Mouse (Mus musculus): ENCODE results near the gene Krt18. TPM values are rescaled to one million over a fixed set of nuclear protein-coding genes. Genes with fewer than 3 reads are reported as not detected.
"Not testable (repeated sequence)": the region's sequence is repeated elsewhere in the genome, so short reads cannot be mapped to it uniquely, and the experiment has no call there.

The Krt18 gene
- 1 to 10 TPM in 2 of 3 experiments, under 1 TPM in 1; 0.41 to 1.2 (median 1.2) TPM for polyA plus RNA-seq (2017; shearing (Covaris generic))

GRCm38 (mm10) chr15:102028040-102028439 lies at the start of gene Krt18:
TSS of gene Krt18 (plus strand) at chr15:102028180.
- ATAC-seq: no peak

- ATAC-seq: no peak
These were observed 47.1 kb upstream of the Krt18 start for GRCm38 (mm10) chr15:101980849-101981248.

GRCm38 (mm10) chr15:101983315-101983948 lies 44.5 kb upstream of the Krt18 start:
- no peak for ATAC-seq

- ATAC-seq: peak; percentile 83
These were observed 43.9 kb upstream of the Krt18 start for GRCm38 (mm10) chr15:101983949-101984601.

GRCm38 (mm10) chr15:101984746-101985145 lies 43.2 kb upstream of the Krt18 start:
- ATAC-seq: no peak

- ATAC-seq: no peak
These were observed 39.9 kb upstream of the Krt18 start for GRCm38 (mm10) chr15:101988119-101988518.

- no peak for ATAC-seq
These were observed 39.3 kb upstream of the Krt18 start for GRCm38 (mm10) chr15:101988714-101989113.

GRCm38 (mm10) chr15:101990946-101991345 lies 37.0 kb upstream of the Krt18 start:
- ATAC-seq: no peak

- no peak for ATAC-seq
These were observed 33.6 kb upstream of the Krt18 start for GRCm38 (mm10) chr15:101994365-101994764.

- ATAC-seq: no peak
These were observed 32.3 kb upstream of the Krt18 start for GRCm38 (mm10) chr15:101995484-101996236.

GRCm38 (mm10) chr15:101996450-101997078 lies 31.4 kb upstream of the Krt18 start:
- not testable (repeated sequence) for ATAC-seq

GRCm38 (mm10) chr15:101999156-101999555 lies 28.8 kb upstream of the Krt18 start:
- no peak for ATAC-seq

GRCm38 (mm10) chr15:101999676-102000335 lies 28.2 kb upstream of the Krt18 start:
- no peak for ATAC-seq

GRCm38 (mm10) chr15:102002646-102003488 lies 25.1 kb upstream of the Krt18 start:
- no peak for ATAC-seq

GRCm38 (mm10) chr15:102003516-102003915 lies 24.5 kb upstream of the Krt18 start:
- ATAC-seq: no peak

GRCm38 (mm10) chr15:102004189-102004588 lies 23.8 kb upstream of the Krt18 start, which contains the start of gene Krt8:
TSS of gene Krt8 (minus strand) at chr15:102004482.
- no peak for ATAC-seq

- no peak for ATAC-seq
These were observed 22.7 kb upstream of the Krt18 start for GRCm38 (mm10) chr15:102005290-102005689.

GRCm38 (mm10) chr15:102006317-102006716 lies 21.7 kb upstream of the Krt18 start:
- no peak for ATAC-seq

- no peak for ATAC-seq
These were observed 20.6 kb upstream of the Krt18 start for GRCm38 (mm10) chr15:102007097-102008069.

- ATAC-seq: no peak
These were observed 17.3 kb upstream of the Krt18 start for GRCm38 (mm10) chr15:102010569-102011245.
